Mouse (Mus musculus): ENCODE results near the gene Col23a1.

Gene Col23a1

GRCm38 (mm10) chr11:51388892-51389340 is 99.2 kb downstream of the Col23a1 start:
- DNase-seq (ENCODE audit: low read depth) = no peak

GRCm38 (mm10) chr11:51389763-51390162 is 100.0 kb downstream of the Col23a1 start:
- DNase-seq (ENCODE audit: low read depth) = no peak

GRCm38 (mm10) chr11:51390521-51390920 is 100.8 kb downstream of the Col23a1 start:
- DNase-seq (ENCODE audit: low read depth) = no peak

GRCm38 (mm10) chr11:51391548-51391947 is 101.8 kb downstream of the Col23a1 start:
- no peak for DNase-seq (ENCODE audit: low read depth)

- no peak for DNase-seq (ENCODE audit: low read depth)
These were observed 104.7 kb downstream of the Col23a1 start for GRCm38 (mm10) chr11:51394301-51394865.

GRCm38 (mm10) chr11:51396451-51396850 is 106.7 kb downstream of the Col23a1 start:
- DNase-seq (ENCODE audit: low read depth) = no peak

GRCm38 (mm10) chr11:51398084-51398483 is 108.4 kb downstream of the Col23a1 start:
- no peak for DNase-seq (ENCODE audit: low read depth)

- no peak for DNase-seq (ENCODE audit: low read depth)
These were observed 110.6 kb downstream of the Col23a1 start for GRCm38 (mm10) chr11:51400356-51400755.

- no peak for DNase-seq (ENCODE audit: low read depth)
These were observed 111.9 kb downstream of the Col23a1 start for GRCm38 (mm10) chr11:51401481-51402128.

- DNase-seq (ENCODE audit: low read depth) = no peak
These were observed 114.2 kb downstream of the Col23a1 start for GRCm38 (mm10) chr11:51403886-51404285.

- no peak for DNase-seq (ENCODE audit: low read depth)
These were observed 115.2 kb downstream of the Col23a1 start for GRCm38 (mm10) chr11:51404865-51405440.

- no peak for DNase-seq (ENCODE audit: low read depth)
These were observed 116.8 kb downstream of the Col23a1 start for GRCm38 (mm10) chr11:51406531-51406930.

- DNase-seq (ENCODE audit: low read depth) = no peak
These were observed 117.6 kb downstream of the Col23a1 start for GRCm38 (mm10) chr11:51407351-51407750.

- no peak for DNase-seq (ENCODE audit: low read depth)
These were observed 121.1 kb downstream of the Col23a1 start for GRCm38 (mm10) chr11:51410771-51411170.

- DNase-seq (ENCODE audit: low read depth) = no peak
These were observed 124.8 kb downstream of the Col23a1 start for GRCm38 (mm10) chr11:51414520-51414919.

GRCm38 (mm10) chr11:51415049-51415688 is 125.4 kb downstream of the Col23a1 start:
- DNase-seq (ENCODE audit: low read depth) = no peak

- no peak for DNase-seq (ENCODE audit: low read depth)
These were observed 129.1 kb downstream of the Col23a1 start for GRCm38 (mm10) chr11:51418807-51419206.

GRCm38 (mm10) chr11:51421878-51422277 is 132.2 kb downstream of the Col23a1 start:
- DNase-seq (ENCODE audit: low read depth) = no peak

GRCm38 (mm10) chr11:51422713-51423112 is 133.0 kb downstream of the Col23a1 start:
- DNase-seq (ENCODE audit: low read depth) = no peak

- DNase-seq (ENCODE audit: low read depth) = no peak
These were observed 136.4 kb downstream of the Col23a1 start for GRCm38 (mm10) chr11:51426155-51426554.

- no peak for DNase-seq (ENCODE audit: low read depth)
These were observed 139.9 kb downstream of the Col23a1 start for GRCm38 (mm10) chr11:51429428-51430179.

- DNase-seq (ENCODE audit: low read depth) = no peak
These were observed 140.5 kb downstream of the Col23a1 start for GRCm38 (mm10) chr11:51430180-51430578.
